Mouse (Mus musculus): ENCODE results near the gene Egfl6. TPM values are rescaled to one million over a fixed set of nuclear protein-coding genes. Genes with fewer than 3 reads are reported as not detected.
A peak's percentile ranks its signal among the peaks of the same experiment; 100 is the strongest.

Gene Egfl6
- total and polyA plus RNA-seq, 3 experiments: 0.18 to 0.32 (median 0.31) TPM

GRCm38 (mm10) chrX:166512071-166512470 lies 73.4 kb downstream of the Egfl6 start:
- TF ChIP-seq EP300 (IDR thresholded peaks at IDR 0.05; ENCODE audit: insufficient read depth, low read depth, low read length): no peak
- no peak for TF ChIP-seq POLR2A (IDR thresholded peaks at IDR 0.05; ENCODE audit: insufficient read depth, low read depth, low read length)
- no peak for TF ChIP-seq CTCF (IDR thresholded peaks at IDR 0.05)
- H3K36me3 ChIP-seq (ENCODE audit: control insufficient read depth, insufficient read depth, low read length): no peaks in the 10 kb centered on the region
- no peak for DNase-seq
- WGBS: 87% methylated on average over 4 of the region's 4 CpGs
- no peaks in the 10 kb centered on the region for H3K79me2 ChIP-seq (replicated peaks; ENCODE audit: control insufficient read depth, insufficient read depth, low read length)
- no peak overlapping the region for H3K27ac ChIP-seq
- H3K9ac ChIP-seq (ENCODE audit: low read depth, low read length): no peak overlapping the region
- H3K27me3 ChIP-seq (ENCODE audit: control insufficient read depth, insufficient read depth, low read length): no peaks in the 10 kb centered on the region
- no peak overlapping the region for H3K4me3 ChIP-seq
- intact Hi-C loops (cut with DNase I): loop anchor here (2.0 kb wide), 1 partner anchor 71 kb away; the partner anchor contains the start of genes Ofd1 and Trappc2
- peaks cover 2% of the 10 kb centered on the region for H3K4me1 ChIP-seq (ENCODE audit: control insufficient read depth, insufficient read depth, low read length)

- Histone ChIP-seq H3K79me2 (replicated peaks; ENCODE audit: control insufficient read depth, insufficient read depth, low read length) (no peaks in the 10 kb centered on the region), H3K27me3 (ENCODE audit: control insufficient read depth, insufficient read depth, low read length) (no peaks in the 10 kb centered on the region), H3K27ac (peak overlapping the region; percentile 83), H3K36me3 (ENCODE audit: control insufficient read depth, insufficient read depth, low read length) (no peaks in the 10 kb centered on the region), H3K4me3 (peak overlapping the region; percentile 52), H3K4me1 (ENCODE audit: control insufficient read depth, insufficient read depth, low read length) (peaks cover 2% of the 10 kb centered on the region; the same call in 1 of the 2 replicates), H3K9ac (ENCODE audit: low read depth, low read length) (no peak overlapping the region)
- intact Hi-C loops (cut with DNase I): no loop called here
- DNase-seq: no peak
- TF ChIP-seq POLR2A (IDR thresholded peaks at IDR 0.05; ENCODE audit: insufficient read depth, low read depth, low read length): no peak
- TF ChIP-seq EP300 (IDR thresholded peaks at IDR 0.05; ENCODE audit: insufficient read depth, low read depth, low read length): no peak
Measured at GRCm38 (mm10) chrX:166511107-166511506, 74.4 kb downstream of the Egfl6 start.

- WGBS: 15% methylated on average over 63 of the region's 65 CpGs
- intact Hi-C loops (cut with DNase I): loop anchor here (1.0 kb wide), 1 partner anchor 31 kb away; the partner anchor contains the start of gene Rab9
Measured at GRCm38 (mm10) chrX:166509761-166510738, 75.5 kb downstream of the Egfl6 start.

GRCm38 (mm10) chrX:166504421-166504820 lies 81.1 kb downstream of the Egfl6 start:
- intact Hi-C loops (cut with DNase I): no loop called here
- Histone ChIP-seq H3K4me1 (ENCODE audit: control insufficient read depth, insufficient read depth, low read length) (peaks cover under 1% of the 10 kb centered on the region; the same call in 1 of the 2 replicates), H3K27me3 (ENCODE audit: control insufficient read depth, insufficient read depth, low read length) (no peaks in the 10 kb centered on the region), H3K4me3 (no peak overlapping the region), H3K27ac (peak overlapping the region; percentile 12; the same call in 1 of the 2 replicates), H3K9ac (ENCODE audit: low read depth, low read length) (no peak overlapping the region), H3K79me2 (replicated peaks; ENCODE audit: control insufficient read depth, insufficient read depth, low read length) (no peaks in the 10 kb centered on the region), H3K36me3 (ENCODE audit: control insufficient read depth, insufficient read depth, low read length) (no peaks in the 10 kb centered on the region)
- 36% methylated on average over 2 of the region's 2 CpGs for WGBS
- TF ChIP-seq EP300 (IDR thresholded peaks at IDR 0.05; ENCODE audit: insufficient read depth, low read depth, low read length) (no peak), CTCF (IDR thresholded peaks at IDR 0.05) (no peak), POLR2A (IDR thresholded peaks at IDR 0.05; ENCODE audit: insufficient read depth, low read depth, low read length) (no peak)
- peak in 1 of 2 experiments; percentile 7 for DNase-seq

More at GRCm38 (mm10) chrX:166509761-166510738, 75.5 kb downstream of the Egfl6 start:
- Histone ChIP-seq H3K4me3 (peak overlapping the region; percentile 61), H3K27me3 (ENCODE audit: control insufficient read depth, insufficient read depth, low read length) (no peaks in the 10 kb centered on the region), H3K79me2 (replicated peaks; ENCODE audit: control insufficient read depth, insufficient read depth, low read length) (no peaks in the 10 kb centered on the region), H3K27ac (peak overlapping the region; percentile 95), H3K9ac (ENCODE audit: low read depth, low read length) (peak overlapping the region; percentile 84), H3K36me3 (ENCODE audit: control insufficient read depth, insufficient read depth, low read length) (no peaks in the 10 kb centered on the region), H3K4me1 (ENCODE audit: control insufficient read depth, insufficient read depth, low read length) (peaks cover 2% of the 10 kb centered on the region; the same call in 1 of the 2 replicates)
- TF ChIP-seq POLR2A (IDR thresholded peaks at IDR 0.05; ENCODE audit: insufficient read depth, low read depth, low read length) (peak; percentile 75), CTCF (IDR thresholded peaks at IDR 0.05) (peak; percentile 56), EP300 (IDR thresholded peaks at IDR 0.05; ENCODE audit: insufficient read depth, low read depth, low read length) (no peak)
- peak; percentile 92 to 96 for DNase-seq

- Histone ChIP-seq H3K27me3 (ENCODE audit: control insufficient read depth, insufficient read depth, low read length) (no peaks in the 10 kb centered on the region), H3K9ac (ENCODE audit: low read depth, low read length) (no peak overlapping the region), H3K4me1 (ENCODE audit: control insufficient read depth, insufficient read depth, low read length) (no peaks in the 10 kb centered on the region), H3K36me3 (ENCODE audit: control insufficient read depth, insufficient read depth, low read length) (no peaks in the 10 kb centered on the region), H3K27ac (no peak overlapping the region), H3K4me3 (no peak overlapping the region), H3K79me2 (replicated peaks; ENCODE audit: control insufficient read depth, insufficient read depth, low read length) (no peaks in the 10 kb centered on the region)
- no peak for DNase-seq
- intact Hi-C loops (cut with DNase I): no loop called here
- no peak for TF ChIP-seq CTCF (IDR thresholded peaks at IDR 0.05)
- TF ChIP-seq POLR2A (IDR thresholded peaks at IDR 0.05; ENCODE audit: insufficient read depth, low read depth, low read length): no peak
- TF ChIP-seq EP300 (IDR thresholded peaks at IDR 0.05; ENCODE audit: insufficient read depth, low read depth, low read length): no peak
- WGBS: 77% methylated on average over 1 of the region's 1 CpGs
Measured at GRCm38 (mm10) chrX:166499496-166500190, 85.9 kb downstream of the Egfl6 start.
